Mouse (Mus musculus): ENCODE results near the gene Mgat3.

Gene Mgat3

DNA sequence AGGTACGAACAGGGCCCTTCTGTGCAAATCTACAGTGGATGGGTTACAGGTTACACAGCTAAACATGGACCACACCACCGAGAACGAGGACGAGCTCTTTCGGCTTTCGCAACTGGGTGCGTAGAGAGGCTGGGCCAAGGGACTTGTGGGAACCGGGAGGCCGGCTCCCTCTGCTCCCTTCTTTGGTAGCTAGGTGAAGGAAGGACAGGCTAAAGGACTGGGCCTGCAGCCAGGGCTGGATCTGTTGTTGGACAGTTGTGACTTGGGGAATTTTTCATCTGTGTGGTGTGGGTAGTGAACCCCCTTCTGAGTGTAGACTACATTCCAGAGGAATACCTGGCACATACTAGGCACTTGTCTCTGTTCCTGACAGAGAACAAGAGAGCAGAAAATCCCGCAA lies 20.9 kb upstream of the Mgat3 start:
- DNase-seq, result no peak

DNA sequence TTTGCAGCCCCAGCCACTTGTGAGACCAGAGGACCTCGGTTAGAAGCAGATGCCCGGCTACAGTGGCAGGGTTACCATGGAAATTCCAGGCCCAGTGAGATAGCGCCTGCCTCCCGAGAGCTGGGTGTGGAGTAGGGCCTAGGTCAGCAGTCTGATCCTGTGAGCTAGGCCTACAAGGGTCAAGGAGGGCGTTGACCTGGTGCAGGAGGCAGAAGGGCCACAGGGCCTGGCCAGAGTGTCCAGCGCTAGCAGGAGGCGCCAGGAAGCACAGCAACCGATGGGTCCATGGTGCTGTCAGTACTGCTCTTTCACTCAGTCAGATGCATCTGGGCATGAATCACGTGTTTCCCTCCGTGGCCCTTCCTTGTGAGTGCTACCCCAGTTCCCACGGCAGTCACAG lies 19.8 kb upstream of the Mgat3 start:
- no peak for DNase-seq

DNA sequence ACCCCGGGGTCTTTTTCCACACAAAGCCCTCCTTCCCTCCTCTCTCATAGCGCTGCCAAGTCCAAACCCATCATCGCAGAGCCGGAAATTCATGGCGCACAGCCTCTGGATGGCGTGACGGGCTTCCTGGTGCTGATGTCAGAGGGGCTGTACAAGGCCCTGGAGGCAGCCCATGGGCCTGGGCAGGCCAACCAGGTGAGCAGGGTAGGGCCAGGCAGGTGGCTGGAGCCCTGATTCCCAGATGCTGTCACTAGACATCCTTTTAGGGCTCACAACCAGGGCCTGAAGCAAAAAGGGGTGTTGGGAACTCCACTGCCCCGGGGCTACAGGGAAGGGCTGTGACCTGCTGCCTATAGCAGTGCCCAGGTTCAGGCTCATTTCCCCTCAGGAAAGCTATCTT lies 17.8 kb upstream of the Mgat3 start:
- no peak for DNase-seq

DNA sequence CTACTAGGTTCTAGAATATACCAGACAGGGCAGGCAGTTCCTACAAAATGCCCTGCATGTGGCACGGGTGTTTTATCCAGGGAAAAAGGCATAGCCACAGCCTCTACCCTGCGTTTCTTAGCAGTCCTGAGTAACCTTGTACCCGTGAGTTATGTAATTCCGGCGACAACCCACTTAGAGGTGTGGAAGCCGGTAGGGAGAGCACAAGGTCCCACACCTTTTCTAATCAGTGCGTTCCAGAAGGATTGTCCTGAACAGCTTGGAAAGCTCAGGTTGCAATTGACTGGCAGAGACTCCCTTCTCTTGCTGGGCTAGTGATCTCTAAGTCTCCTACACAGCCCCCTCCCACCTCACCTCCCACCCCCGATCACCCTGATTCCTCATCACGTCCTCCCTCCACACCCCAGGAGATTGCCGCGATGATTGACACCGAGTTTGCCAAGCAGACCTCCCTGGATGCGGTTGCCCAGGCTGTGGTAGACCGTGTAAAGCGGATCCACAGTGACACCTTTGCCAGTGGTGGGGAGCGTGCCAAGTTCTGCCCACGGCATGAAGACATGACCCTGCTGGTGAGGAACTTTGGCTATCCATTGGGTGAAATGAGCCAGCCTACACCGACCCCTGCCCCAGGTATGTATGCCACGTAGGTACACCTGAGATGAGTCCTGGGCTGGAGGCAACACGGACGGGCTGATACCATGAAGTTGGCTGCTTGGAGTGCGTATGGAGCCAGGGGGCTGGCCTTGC lies 16.2 kb upstream of the Mgat3 start:
- DNase-seq, result no peak

DNA sequence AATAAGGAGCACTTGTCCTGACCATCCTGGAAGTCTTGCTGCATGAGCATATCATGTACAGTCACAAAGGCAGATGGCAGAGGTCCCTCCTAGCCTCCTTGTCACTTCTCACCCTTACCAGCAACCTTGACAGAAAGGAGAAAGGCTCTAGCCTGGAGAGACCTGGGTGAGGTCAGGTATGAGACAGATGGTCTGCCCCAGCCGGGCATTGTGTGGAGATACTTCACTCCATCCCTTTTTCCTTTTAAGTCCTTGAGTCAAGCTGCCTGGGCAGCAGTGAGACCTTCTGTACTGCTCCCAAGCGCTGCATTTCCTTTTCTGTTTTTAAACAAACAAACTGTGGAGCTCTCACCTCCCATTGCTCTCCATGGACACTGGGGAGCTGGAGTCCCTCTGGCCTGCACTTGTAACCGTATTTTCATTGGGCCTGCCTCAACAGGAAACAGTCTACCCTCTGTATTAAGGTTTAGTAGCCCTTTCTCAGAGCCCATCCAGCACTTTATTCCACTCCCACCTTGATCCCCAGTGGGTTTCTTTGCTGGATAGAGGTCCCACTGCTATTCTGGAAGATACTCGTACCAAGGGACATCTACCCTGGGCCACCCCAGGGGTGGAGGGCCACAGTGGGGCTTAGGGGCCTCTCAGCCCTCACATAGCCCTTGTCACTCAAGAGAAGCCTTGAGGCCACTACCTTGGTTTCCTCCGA lies 15.4 kb upstream of the Mgat3 start:
- DNase-seq, result no peak

DNA sequence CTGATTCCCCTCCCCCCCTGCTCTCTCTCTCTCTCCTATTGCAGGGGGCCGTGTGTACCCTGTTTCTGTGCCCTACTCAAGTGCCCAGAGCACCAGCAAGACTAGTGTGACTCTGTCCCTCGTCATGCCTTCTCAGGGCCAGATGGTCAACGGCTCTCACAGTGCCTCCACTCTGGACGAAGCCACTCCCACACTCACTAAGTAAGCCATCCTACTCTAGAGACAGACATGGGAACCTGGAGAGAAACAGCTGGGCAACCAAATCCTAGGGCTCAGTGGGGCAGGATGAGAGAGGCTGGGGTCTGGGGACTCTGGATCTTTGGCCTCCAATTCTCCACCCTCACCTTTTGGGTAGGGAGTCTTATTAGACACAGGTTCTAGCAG lies 14.8 kb upstream of the Mgat3 start:
- no peak for DNase-seq

DNA sequence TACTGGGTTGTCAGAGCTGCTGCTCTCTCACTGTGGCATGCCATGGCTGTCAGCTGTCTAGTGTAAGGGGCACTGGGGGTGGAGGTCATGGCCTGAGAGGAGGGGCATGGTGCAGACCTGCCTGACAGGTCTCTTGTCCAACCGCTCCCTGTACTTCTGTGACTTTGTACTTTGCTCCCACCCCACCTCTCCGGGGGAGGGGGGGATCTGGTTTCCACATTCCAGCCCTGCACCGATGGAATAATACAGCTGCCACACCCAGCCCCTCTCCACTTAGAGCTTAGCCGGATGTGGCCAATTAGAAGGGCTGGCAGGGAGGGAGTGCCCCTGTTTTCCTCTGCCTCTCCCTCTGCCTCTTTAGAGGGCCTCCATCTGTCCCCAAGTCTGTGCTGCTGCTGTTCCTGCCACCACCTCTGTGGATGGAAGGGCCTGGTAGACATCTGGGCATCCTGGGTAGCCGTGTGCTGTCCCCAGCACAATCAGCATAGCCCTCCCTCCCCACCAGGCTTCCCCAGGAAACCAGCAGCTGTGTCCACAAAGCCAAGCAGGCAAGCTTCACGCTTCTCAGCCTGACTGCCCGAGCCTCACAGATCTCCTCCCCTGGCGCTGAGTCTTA lies 14.1 kb upstream of the Mgat3 start:
- DNase-seq, result peak; percentile 88

DNA sequence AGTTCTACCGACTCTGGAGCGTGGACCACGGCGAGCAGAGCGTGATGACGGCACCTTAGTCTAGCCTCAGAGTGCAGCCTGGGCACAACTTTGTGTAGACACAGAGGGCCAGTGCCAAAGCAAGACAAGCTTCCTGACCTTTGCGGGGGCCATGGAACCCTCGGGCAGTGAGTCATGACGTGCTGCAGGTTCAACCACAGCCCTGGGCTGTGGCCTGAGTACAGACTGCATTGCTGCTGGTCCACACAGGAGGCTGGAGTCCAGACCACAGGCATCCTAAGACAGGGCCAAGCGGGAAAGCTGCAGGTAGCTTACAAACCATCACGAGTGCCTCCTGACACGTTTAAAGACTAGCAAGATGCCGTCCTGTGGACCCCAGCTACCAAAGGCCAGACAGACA lies 13.3 kb upstream of the Mgat3 start:
- DNase-seq, result no peak

DNA sequence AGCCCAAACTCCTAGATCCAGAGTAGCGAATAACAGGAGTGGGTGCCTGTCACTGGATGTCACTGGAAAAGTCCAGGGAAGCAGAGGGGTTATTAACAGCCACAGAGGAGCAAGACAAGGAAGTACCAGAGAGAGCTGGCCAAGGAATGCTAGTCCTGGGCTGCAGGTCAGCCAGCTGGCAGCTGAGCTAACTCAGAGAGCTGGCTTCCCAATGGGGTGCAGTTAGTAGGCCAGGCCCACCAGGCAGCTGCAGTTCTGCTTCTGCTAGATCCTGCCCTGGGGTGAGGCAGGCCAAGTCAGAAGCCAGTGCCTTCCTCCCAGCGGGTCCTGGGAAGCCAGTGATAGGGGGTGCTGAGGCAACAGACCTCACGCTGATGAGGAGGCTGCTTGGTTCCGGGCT lies 12.8 kb upstream of the Mgat3 start:
- no peak for DNase-seq

DNA sequence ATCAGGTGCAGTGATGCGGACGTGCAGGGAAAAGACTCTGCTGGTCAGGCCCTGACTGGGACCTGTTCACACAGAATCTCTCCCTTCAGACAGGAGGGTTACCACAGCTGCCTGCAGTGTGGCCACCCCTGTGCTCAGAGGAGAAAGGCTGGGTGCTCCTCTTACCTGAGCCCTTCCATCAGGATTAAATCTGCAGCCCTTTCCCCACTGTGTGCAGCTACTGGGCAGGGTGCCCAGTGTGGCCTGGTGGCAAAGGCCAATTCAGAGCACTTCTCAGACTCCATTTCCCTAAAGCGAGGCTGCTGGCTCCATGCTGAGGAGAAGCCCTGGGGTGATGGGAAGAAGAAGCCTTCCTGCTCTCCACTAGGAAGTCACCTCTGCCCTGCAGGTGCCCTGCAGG lies 12.3 kb upstream of the Mgat3 start:
- DNase-seq, result no peak

DNA sequence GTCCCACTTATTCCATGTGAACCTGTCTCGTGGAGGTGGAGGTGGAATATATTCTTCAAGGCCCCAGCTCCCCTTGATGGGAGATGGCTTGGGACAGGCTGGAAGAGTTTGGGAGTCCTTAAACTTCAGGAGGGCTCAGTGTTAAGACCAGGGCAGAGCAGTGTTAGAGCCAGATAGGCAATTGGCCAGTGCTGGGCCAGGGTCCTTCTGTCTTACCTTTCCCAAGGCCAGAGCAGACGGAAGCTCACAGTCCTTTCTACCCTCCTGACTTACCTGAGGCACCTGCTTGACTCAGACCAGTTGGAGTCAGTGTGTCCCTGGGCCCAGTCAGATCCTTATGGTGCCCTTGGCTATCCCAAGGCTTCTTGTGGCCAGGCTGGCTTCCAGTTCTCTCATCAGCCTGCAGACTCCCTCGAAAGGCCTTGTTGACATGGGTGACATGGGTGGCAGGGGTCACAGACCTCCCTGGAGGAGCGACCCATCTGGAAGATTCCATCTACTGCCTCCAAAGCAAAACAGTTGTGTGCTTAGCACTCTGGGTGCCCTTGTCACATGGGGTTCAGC lies 11.0 kb upstream of the Mgat3 start:
- DNase-seq, result no peak

DNA sequence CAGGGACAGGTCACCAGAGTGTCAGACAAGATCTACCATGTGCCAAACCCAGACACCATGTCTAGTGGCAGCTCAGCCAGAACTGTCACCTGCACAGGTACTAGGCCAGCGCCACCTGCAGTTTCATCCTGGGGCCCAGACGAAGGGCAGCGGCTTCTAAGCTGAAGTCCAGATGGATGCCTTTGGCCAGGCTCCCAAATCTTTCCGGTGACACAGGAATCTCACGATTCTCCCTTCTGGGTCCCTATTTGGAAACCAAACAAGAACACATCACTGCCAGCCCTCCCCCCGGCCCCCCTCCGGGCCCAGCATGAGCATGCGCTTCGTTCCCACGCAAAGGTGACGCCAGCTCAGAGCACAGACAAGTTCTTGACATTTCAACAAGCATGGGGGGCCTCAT lies 10.2 kb upstream of the Mgat3 start:
- DNase-seq, result no peak

DNA sequence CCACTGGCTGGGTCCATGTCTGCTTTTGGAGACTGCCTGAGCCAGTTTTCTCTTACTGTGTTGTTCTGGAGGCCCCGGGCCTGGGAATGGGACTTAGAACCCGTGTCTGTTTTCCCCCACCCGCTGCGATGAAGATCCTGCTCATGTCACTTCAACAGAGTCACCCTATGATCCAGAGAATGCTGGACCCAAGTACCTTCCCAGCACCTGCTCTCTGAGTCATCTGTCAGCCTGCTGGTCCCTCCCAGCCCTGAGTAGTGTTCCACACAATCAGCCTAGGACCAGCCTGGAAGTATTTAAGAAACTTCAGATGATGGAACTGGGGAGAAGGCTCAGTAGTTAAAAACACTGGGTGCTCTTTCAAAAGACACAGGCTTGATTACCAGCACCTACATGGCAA lies 9.8 kb upstream of the Mgat3 start:
- DNase-seq, result no peak

DNA sequence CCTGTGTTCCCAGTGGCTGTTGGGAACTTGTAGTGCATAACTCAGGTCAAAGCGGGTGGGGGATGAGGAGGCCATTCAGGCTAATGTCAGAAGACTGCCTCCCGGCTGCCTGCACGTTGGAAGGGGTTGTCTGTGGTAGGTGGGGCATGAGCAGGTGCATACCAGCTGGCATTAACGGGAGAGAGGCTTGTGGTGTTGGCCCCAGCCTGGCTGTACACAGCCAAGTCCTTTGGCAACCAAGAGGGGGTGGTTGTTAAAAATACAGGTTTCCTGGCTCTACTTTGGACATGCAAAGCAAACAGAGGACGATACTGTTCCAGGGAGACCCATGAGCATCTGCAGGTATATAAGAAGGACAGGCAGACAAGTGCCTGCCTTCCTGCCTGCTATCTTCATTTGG lies 8.1 kb upstream of the Mgat3 start:
- DNase-seq, result no peak

DNA sequence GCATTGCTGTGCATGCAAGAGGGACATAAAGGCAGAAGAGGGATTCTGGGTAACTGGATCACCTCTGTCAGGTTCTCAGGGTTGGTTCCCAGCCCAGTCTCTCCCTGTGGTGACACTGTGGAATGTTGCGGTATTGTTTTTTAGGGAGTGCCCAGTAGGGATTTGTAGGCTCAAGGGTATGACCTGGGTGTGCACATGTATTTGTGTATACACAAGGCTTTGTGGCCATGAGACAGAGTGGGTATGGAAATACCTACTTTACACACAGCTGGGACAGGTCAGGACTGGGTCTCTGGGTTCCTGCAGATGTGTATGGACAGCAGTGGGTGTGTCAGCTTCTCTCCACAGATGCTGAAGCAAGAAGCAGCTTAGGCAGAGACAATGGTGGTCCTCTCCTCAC lies 4.0 kb upstream of the Mgat3 start:
- DNase-seq, result no peak

DNA sequence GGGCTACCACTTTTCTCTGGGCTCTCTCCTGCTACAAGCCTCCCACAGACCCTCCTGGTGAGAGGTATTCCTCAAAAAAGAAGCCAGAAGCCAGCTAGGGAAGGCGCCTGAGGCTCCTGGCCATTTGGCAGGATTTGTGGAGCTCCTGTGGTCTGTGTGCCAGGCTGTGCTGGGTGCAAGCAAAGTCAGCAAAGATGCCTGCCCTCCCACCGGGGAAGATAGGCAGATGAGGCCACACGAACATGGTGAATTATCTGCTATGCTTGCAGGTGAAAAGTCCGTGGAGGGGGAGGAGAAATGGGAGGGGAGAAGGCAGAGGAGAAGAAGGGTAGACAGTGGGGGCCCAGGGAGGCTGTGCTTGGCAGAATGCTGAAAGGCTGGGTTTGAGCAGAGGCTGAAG lies 3.2 kb upstream of the Mgat3 start:
- peak; percentile 69 for DNase-seq

DNA sequence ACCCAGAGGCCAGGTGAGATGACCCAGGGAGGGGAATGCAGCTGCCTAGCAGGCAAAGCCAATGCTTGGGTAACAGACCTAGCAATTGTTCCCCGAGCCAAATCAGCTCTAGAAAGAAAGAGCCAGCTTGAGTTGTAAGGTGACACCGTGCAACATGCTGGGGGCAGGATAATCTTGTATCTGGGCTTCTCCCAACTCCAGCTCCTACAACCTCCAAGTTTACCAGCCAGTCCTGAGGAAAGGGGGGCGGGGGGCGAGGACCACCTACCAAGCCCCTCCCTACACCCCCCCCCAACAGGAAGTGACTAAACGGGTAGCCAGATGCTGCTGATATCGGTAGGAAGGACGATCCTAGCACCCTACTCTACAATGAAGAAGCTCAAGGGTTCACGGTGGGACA lies 2.2 kb upstream of the Mgat3 start:
- DNase-seq, result no peak

DNA sequence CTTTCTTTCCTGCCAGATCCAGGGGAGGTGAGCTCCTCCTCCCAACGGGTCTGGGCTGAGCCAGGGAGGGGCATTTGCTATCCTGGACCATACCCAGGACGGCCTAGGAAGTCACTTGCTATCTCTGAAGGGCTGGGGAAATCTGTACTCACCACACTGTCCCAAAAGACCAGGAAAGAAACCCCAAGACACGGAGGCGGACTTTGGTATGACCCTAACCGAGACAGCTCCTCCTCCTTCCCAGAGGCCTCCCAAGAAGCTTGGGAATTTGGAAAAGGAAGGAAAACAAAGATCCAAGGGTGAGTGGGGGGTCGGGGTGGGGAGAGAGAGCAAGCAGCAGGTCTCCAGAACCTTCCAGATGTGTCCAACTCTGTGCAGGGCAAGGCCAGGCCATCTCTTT lies 1.7 kb upstream of the Mgat3 start:
- no peak for DNase-seq

DNA sequence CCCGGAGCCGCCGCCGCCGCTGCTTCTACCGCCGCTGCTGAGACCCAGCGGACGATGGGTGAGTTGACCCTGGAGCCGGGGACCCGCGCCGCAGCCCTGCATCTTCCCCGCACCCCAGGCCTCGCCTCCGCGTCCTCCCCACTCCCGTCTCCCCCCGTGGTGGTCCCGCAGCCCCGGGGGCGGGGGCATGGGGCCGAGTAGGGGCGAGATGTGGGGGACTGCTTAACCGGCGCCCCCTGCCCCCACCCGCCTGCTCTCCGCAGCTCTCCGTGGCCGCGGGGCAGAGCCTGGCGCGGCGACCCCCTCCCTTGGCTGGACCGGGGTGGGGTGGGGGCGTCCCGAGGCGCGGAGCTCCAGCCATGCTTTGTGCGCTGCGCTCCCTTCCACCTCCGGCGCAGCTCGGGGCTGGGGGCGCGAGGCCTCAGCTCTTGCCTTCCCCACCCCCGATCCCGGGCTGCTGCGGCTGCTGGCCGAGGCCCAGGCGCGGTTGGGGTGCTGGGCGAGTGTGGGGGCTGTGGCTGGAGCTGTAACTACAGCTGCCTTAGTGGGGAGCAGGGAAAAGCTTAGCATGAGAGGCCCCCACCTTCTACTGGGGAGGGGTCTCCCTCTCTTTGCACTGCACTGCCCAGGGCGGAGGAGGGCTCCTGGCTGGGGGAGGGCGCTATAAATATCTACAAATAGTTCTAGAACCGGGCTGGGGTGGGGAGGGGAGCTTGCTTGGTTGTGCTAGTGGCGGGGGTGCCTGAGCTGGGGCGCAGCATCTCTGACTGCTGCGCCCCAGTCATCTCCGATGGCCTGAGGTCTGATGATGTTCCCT lies 468 bp downstream of the Mgat3 start:
- DNase-seq, result no peak

DNA sequence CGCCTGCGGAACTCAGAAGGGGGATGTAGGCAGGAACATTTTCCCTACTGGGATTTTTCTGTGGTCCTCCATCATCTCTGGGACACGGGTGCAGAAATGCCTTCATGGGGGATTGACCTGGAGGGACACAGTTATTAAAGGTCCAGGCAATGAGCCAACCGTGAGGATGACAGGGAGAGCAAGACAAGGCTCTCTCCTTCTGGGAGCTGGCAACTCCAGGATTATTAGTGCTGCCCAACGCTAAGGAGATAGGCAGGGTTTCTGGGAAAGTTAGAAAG lies 1.0 kb downstream of the Mgat3 start:
- DNase-seq, result no peak

DNA sequence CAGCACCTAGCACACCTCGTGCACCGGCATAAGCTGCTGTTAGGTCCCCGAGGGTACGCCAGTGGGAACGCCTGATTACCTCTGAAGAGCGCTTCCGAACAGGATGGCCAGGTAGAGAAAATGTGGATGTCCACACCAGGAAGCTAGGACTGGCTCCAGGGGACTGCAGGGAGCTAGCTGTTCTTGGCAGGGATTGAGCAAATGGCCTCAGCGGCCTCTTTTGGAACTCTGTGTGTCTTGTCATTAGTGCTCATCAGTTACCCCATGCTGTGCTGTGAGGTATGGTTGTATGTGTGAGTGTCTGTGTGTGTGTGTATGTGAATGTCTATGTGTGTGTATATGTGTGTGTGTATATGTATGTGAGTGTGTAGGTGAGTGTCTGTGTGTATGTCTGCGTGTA lies 1.8 kb downstream of the Mgat3 start:
- DNase-seq, result no peak

DNA sequence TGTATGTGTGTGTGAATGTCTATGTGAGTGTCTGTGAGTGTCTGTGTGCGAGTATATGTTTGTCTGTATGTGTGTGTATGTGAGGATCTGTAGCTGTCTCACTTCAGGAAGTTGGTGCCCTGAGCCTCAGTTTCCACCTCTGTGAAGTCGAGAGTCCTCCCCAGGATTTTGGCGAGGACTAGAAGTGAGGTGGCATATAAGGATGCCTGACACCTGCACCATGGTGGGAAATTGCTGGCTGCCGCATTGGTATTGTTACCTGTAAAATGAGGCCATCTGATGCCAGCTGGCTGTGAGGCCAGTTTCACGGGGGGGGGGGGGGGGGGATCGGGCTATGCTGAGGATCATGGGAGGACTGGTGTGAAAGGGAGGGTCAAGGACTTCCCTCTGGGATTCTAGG lies 2.2 kb downstream of the Mgat3 start:
- DNase-seq, result no peak

DNA sequence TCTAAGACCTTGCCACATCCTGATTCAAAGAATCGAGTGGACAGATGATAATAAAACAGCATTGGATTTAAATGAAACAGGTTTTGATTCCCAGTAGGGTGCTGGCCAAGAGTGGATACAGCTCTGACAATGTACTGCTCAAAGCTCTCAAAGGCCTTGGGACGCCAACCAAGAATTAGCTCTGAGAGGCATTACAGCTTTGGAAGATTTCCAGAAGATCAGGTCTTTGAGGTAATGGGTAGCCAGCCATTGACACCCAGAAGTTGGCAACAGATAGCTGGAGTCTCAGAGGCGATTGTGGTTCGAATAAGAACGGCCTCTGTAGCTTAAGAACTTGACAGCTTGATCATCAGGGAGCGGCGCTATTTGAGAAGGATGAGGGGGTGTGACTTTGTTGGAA lies 8.0 kb downstream of the Mgat3 start:
- no peak for DNase-seq

Data from kidney, postnatal 14 days (tissue).